Mouse (Mus musculus) granulocyte monocyte progenitor cell, adult 5-6 weeks (primary cell): Measurements from ENCODE around the gene Tspan31. TPM values are rescaled to one million over a fixed set of nuclear protein-coding genes. Genes with fewer than 3 reads are reported as not detected.
"Not testable (repeated sequence)": the region's sequence is repeated elsewhere in the genome, so short reads cannot be mapped to it uniquely, and the experiment has no call there.

Source experiments
- ATAC-seq: replicated peaks from 2 replicates; pipeline ENCODE4 v1.8.0; 2016; ENCODE audit warnings: mild to moderate bottlenecking, moderate TSS enrichment, inconsistent platforms; ENCODE audit not compliant: poor library complexity, severe bottlenecking
- total RNA-seq, 2 experiments: library from RNA; stranded (forward) in 1 of 2; stranded (reverse) in 1 of 2; fragments of 200-712, 200-1000 nt in 1 of 2; fragments of >200 nt in 1 of 2; fragmentation: Nextera tagmentation in 1 of 2; gene quantifications; 2 replicates each; pipeline ENCODE4 v1.2.3; 2014 to 2017

Tspan31 gene
- total RNA-seq, 2 experiments from 2014 or later, result 82.6 to 102 TPM

DNA sequence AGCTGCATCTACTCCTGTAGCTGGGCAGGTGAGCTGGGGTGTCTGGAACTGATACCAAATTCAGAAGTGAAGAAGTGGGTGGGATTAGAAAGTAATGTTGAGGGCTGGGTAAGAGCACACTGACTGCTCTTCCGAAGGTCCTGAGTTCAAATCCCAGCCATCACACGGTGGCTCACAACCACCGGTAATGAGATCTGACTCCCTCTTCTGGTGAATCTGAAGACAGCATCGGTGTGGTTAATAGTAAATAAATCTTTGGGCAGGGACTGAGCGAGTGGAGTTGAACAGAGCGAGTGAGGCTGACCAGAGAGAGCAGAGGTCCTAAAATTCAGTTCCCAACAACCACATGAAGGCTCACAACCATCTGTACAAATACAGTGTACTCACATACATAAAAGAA lies 15.6 kb upstream of the Tspan31 start:
- no peak for ATAC-seq

DNA sequence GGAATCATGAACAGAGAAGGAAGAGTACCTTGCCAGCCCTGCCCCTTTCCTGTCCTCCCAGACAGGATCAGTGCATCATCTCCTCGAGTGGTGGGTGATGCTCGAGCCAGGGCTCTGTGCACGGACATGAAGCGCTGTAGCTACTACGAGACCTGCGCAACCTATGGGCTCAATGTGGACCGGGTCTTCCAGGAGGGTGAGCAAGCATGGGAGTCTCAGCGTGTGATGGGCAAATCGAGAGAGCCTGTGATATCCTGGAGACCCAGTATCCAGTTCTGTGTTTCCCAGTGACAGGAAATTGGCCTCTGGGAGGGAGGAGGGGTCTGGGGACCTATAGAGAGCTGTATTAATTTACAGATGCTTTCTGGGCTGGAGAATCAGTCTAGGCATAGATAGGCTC lies 15.0 kb upstream of the Tspan31 start:
- no peak for ATAC-seq

DNA sequence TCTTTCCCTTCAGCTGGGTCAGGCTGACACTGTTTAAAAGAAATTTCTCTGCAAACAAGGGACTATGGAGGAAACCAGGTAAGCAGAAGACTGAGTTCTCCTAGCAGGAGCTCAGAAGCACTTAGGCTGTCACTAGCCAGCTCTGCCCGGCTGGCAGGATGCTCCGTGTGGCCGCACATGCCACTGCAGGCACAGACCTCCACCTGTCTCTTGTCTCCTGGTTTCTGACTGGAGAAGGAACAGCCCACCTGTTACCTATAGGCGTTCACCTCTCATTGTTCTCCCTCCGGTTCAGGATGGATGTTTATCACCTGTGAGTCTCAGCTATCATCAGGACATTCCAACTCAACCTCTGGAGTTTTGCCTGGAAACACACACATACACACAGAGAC lies 13.8 kb upstream of the Tspan31 start:
- ATAC-seq, result no peak

DNA sequence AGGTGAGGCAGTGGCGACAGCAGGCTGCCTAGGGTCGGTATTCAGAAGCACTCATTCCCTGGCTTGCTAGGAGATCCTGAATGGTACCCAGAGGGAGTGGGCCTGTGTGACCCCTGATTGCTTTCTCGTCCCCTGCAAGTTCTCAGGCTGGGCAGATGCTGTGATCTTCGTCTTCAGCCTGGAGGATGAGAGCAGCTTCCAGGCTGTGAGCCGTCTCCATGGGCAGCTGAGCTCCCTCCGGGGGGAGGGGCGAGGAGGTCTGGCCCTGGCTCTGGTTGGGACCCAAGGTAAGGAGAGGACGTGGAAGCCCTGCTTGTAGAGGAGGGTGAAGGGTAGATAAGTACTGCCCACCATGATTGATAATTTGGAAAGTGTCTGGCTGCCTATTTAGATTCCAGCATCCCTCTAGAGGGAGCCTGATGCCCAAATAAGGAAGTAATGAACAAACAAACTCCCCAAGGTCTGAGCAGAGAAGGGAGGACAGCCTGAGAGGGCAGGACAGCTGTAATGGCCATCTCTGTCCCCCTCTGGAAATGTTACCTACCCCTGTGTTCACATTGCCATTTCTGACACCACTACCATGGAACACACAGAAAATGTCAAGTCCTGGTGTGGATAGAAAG lies 13.3 kb upstream of the Tspan31 start:
- ATAC-seq, result no peak

DNA sequence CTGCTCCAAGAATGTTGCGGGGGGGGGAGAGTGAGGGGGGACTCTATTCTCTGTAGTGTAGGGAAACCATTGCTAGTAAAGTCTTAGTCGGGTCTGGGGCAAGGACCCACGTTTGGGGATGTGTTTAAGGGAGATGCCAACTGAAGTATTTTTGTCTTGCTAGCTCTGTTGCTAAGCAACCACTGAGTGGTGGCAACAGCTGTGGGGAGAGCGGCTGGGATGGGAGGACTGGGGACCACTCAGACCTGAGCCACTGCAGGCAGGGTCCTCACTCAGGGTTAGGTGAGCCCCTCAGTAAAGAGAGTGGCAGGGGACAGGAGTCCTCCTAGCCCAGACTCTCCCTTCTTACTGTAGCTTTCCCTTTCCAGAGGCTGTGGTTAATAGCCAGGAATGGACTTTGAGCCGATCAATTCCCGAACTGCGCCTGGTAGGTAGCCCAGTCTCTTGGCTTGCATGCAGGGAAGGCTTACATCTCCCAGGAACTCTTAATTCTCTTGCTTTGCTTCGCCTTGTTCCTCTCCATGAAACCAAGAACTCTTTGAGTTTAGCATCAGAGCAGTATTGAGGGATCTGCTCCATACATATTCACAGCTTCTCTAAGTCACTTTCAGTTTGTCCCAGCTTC lies 12.0 kb upstream of the Tspan31 start:
- no peak for ATAC-seq

DNA sequence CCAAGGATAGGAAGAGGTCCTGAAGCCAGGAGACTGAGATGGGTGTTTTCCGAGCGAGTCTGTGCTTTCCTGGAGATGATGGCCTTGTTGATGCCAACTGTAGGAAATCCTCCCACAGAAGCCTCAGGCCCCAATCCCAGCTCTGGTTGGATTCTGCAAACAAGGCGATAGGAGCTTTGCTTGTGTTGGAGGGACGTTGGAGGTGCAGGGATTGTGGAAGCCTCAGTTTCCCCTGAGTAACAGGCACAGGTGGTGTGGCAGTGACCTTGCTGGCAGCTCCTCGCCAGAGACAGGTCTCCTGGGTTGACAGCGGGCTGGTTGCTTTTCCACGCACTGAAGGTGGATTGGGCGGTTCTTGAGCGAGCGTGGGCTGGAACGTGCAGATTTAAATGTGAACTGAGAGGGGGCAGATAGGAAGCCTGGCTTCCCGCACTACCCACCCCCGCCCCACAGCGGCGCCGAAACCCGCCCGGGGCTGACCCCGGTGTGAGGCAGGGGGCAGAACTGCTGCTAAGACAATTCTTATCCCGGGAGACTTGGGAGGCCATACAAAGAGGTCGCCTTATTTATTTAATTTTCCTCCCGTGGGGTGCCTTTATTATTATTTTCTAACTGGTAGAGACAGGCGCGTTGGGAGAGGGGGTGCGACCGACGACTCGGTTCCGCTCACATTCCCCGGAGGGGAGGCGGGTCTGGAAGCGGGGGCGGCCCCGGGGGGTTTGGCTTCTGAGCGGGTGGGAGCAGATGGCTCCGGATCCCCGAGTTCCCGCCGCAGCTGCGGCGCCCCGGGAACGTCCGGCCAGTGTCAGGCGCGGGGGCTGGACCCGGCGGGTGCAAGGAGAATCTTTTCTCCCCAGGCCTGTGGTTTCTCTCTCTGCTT lies 11.1 kb upstream of the Tspan31 start:
- ATAC-seq, result no peak

DNA sequence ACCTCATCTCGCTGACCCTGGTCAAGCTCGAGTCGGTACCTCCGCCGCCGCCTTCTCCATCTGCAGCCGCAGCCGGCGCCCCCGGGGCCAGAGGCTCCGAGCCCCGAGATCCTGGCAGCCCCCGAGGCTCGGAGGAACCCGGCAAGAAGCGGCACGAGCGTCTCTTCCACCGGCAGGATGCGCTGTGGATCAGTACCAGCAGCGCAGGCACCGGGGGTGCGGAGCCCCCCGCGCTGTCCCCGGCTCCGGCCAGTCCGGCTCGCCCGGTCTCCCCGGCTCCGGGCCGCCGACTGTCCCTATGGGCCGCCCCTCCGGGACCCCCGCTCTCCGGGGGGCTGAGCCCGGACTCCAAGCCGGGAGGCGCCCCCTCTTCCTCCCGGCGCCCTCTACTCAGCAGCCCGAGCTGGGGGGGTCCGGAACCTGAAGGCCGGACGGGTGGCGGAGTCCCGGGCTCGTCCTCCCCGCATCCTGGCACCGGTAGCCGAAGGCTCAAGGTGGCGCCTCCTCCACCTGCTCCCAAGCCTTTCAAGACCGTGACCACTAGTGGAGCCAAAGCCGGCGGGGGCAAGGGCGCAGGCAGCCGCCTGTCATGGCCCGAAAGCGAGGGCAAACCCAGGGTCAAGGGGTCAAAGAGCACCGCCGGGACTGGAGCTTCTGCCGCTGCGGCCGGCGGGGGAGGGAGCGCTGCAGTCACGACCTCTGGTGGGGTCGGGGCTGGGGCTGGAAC lies 9.8 kb upstream of the Tspan31 start:
- ATAC-seq, result no peak

DNA sequence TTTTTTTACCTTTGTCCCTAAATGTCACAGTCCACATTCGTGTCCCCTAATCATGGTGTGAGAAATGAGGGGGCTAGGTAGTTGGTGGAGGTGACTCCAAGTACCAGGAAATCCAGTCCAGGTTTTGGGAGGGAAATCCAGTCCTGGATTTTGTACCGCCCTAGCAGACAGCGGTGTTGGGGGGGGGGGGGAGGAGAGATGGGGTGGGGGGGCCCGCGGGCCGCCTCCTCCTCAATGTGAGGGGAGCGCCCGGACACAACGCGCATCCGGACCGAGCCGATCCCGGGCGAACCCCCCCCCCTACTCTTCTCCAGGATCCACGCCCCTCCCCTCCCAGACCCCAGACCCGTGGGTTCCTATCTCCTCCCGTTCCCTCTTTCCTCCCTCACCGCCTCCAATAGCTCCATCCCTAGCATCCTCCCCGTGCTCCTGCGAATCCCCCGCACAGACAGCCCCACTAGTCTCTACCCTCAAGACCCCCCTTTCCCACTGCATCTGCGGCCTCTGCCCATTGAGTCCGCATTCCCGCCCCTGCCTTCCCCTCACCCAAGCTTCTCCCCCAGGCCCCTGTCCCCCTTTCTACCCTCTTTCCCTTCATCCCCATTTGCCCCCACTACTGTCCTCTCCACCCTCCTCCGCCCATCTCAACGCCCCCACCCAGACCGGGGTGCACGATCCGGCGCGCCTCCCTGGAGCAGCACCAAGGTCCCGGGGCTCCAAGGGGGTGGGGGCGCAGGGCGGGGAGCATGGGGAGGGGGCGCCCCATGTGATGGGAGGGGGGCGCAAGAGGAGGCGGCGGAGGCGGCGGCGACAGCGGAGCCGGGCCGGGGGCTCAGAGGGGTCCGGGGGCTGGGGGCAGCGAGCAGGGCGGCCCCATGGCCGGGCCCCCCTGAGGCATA lies 8.9 kb upstream of the Tspan31 start:
- ATAC-seq, result no peak

DNA sequence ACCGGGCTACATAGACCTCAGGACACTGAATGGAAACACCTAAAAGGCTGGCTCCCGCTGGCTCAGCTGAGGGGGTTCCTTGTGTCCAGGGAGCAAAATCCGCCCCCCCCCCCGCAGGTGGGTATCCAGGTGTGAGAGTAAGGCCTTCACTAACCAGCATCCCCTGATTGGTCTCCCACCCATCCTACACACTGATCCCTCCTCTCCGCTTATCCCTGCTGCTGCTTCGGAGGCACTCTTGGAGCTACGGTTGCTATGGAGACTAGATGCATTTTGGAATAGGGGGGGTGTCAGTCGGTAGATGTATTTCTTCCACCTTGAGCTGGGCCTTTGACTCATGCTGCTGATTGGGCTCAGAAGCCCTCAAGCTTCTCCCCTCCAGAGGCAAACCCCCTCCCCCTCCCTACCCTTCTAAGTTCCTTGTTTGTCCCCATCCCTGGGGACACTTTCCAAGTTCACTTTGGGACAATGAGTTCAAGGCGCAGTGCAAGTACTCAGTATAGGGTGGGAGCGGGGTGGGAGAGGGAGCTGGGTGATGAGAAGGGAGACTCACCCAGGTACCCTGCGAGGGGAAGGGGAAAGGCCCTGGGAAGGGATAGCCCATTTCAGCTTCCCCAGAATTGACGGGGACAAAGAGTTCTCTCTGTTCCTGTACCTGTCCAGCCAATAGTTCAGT lies 8.1 kb upstream of the Tspan31 start:
- ATAC-seq, result no peak

DNA sequence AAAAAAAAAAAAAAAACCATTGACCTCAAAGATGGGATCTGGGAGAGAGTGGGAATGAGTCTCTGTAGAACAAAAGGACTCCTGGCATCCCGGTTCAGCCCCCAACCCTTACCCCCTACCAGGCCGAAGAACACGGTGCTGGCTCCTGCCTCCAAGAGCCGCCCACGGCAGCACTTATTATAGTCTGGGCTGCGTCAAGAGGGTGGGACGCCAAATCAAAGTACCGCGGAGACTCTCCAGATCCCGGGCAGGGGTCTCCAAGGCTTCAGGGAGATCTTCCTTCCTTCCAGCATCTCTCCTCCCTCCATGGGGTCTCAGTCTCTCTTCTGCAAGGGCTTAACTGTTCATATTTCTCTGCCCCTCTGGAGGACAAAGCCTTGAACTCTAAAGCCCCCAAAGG lies 7.5 kb upstream of the Tspan31 start:
- ATAC-seq, result no peak

DNA sequence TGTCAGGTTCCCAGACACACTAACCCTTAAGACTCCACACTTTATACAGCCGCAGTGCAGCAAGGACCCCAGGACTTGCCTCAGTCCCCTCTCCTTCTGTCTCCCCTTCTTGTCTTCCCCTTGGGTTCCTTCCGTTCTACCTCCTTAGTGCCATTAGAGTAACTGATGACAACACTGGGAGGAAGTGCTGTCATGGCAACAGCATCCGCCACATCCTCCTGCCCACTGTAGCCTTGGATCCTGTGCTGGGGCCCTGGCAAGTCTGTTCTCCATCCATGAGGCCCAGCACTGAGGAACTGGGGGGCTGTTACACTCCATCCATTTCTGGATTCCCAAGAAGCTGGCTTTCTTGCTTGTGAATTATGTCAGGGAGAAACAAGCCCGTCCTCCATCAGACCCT lies 6.0 kb upstream of the Tspan31 start:
- ATAC-seq, result peak; percentile 75

DNA sequence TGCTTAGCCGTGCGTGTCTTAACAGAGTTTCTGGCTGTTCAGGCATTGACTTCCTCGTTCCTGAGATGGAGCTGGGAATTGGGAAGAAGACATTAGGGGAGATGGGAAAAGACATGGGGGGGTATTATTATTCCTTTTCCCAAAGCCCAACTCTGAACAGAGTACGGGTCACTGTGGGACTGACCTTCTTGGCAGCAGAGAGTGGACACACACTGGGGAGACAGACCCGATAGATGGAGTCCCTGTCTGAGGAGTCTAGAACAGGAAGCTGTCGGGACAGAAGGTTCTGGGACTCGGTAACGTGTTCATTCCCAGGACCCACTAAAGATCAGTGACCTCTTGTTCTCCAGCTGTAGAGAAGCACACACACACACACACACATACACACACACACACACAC lies 5.6 kb upstream of the Tspan31 start:
- ATAC-seq, result no peak

DNA sequence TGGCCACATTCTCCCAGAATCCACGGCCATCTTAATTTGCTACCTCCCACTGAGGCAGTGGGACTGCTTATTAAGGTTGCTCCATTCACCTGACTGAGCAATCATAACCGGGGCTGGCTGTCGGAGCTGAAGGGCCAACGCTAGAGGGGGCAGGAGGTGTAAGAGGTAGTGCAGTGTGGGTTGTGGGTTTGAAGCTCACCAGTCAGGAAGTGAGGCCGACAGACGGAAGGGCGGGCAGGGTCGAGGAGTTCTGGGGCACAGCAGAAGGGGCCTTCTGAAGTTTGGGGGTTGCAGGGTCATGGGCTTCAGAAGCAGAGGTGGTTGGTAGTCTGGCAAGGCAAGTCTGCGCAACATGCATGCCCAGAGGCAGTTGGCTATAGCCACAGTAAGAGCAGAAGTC lies 5.0 kb upstream of the Tspan31 start, which contains the start of gene Agap2:
Agap2 (plus strand) TSS at position 205 of the 400 bp plus-strand sequence.
- ATAC-seq, result peak; percentile 75

DNA sequence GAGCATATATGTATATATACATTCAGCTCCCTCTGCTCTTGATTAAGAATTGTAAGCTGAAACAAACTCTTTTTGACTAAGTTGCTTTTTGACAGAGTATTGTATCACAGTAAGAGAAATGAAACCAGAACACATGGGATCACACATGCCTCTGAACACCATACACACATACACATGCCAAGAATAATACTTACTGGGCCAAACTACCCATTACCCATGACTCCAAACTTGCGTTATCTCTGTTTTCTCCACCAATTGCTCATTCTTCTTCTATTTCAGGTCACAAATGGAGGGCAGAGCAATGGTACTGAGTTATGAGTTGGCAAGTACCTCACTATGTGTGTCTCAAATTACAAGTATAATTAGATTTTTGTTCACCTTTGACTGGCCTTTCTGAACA lies 3.9 kb upstream of the Tspan31 start:
- no peak for ATAC-seq

DNA sequence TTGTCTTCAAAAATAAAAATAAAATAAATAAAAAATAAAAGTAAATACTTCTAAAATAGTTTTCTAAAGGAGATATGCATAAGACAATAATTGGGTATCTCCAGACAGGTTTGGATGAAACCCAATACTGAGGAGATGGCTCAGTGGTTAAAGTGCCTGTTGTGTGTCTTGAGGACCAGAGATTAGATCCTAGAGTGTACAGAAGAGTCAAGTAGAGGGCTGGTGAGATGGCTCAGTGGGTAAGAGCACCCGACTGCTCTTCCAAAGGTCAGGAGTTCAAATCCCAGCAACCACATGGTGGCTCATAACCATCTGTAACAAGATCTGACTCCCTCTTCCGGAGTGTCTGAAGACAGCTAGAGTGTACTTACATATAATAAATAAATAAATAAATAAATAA lies 2.9 kb upstream of the Tspan31 start:
- ATAC-seq, result not testable (repeated sequence)

DNA sequence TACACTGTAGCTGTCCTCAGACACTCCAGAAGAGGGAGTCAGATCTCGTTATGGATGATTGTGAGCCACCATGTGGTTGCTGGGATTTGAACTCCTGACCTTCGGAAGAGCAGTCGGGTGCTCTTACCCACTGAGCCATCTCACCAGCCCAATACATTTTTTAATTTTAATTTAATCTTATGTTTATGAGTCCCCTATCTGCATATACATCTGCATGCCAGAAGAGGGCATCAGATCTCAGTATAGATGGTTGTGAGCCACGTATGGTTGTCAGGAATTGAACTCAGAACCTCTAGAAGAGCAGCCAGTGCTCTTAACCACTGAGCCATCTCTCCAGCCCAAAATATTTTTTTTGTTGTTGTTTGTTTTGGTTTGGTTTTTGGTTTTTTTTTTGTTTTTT lies 2.2 kb upstream of the Tspan31 start:
- not testable (repeated sequence) for ATAC-seq

DNA sequence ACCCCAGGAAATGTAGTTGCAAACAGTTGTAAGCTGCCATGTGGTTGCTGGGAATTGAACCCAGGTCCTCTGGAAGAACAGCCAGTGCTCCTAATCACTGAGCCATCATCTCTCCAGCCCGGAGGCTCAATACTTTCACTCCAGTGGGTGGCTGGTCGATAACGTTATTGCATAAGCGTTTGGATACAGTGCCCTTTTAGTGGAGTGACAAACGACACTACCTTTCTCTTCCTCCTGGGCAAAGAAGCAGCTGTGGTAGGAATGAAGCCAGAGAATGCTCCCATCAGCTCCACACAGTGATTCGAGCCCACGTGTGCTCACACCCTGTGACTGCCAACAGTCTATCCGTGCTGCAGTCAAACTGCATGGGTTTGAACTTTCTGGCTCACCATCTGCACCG lies 1.1 kb upstream of the Tspan31 start:
- no peak for ATAC-seq

DNA sequence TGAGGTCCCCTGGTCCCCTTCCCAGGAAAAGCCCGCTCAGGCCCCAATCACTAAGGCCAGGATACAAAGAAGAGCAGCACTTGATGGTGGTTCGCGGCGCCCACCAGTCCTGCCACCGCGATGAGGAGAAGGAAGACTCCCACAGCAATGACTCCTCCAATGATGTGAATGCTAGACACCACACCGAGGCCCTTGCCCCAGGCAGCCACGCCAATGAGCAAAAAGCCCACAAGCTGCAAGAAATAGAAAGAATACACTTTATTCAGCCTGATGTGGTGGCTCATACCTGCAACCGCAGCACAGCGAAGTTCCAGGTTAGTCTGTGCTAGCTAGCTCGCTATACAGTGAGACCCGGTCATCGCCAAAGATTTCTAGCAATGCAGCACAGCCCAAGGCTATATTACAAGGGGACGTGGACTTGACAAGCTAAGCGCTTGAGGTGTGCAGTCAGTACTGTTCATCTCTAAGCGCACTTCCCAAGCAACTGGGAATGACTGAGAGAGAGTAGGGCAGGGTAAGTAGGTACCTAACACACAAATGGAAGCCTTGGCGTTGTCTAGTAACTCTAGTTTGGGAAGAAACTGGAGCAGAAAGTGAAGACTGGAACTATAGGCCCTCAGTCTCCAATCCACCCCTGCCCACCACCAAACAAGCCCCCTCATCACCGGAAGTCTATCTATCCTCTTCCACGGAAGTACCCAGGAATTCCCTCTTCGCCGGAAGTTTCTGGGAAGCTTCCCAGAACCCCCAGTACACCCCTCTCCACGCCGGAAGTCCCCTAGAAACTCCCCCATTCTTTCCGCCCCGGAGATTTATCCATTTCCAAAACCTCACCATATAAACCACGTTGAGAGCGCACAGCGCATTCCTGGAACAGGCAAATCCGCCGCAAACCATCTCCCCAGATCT lies 529 bp downstream of the Tspan31 start:
- ATAC-seq, result no peak
